Mouse (Mus musculus) liver, embryonic 12.5 days (tissue): ENCODE data around the gene Cavin3. TPM values are rescaled to one million over a fixed set of nuclear protein-coding genes. Genes with fewer than 3 reads are reported as not detected.

Experiments used
- ATAC-seq: fragments of 200-750 bp; cut with Nextera tagmentation; 2 replicates; pipeline ENCODE4 v1.8.0; 2017; ENCODE audit warnings: moderate number of reproducible peaks, mild to moderate bottlenecking, moderate library complexity
- H3K27ac ChIP-seq: fragments of 300-500 bp; sonication (generic); 2 replicates; pipeline ENCODE4 v1.5.1; 2016; ENCODE audit warnings: mild to moderate bottlenecking
- H3K27me3 ChIP-seq: fragments of 300-500 bp; sonication (generic); replicated peaks from 2 replicates; pipeline ENCODE4 v1.6.1; 2016; ENCODE audit warnings: mild to moderate bottlenecking, moderate library complexity
- H3K36me3 ChIP-seq: fragments of 300-500 bp; sonication (generic); 2 replicates; pipeline ENCODE4 v1.6.1; 2016; ENCODE audit warnings: mild to moderate bottlenecking, moderate library complexity
- H3K4me1 ChIP-seq: fragments of 300-500 bp; sonication (generic); 2 replicates; pipeline ENCODE4 v1.6.1; 2016
- H3K4me2 ChIP-seq: fragments of 300-500 bp; sonication (generic); 2 replicates; pipeline ENCODE4 v1.6.1; 2016; ENCODE audit warnings: mild to moderate bottlenecking, moderate library complexity
- H3K4me3 ChIP-seq: fragments of 300-500 bp; sonication (generic); 2 replicates; pipeline ENCODE4 v1.5.1; 2016; ENCODE audit warnings: mild to moderate bottlenecking, moderate library complexity
- H3K9ac ChIP-seq: fragments of 300-500 bp; sonication (generic); 2 replicates; pipeline ENCODE4 v1.6.1; 2016; ENCODE audit warnings: mild to moderate bottlenecking, moderate library complexity
- H3K9me3 ChIP-seq: fragments of 300-500 bp; sonication (generic); replicated peaks from 2 replicates; pipeline ENCODE4 v1.6.1; 2016; ENCODE audit warnings: mild to moderate bottlenecking, moderate library complexity
- WGBS: fragments of 180-500 bp; shearing (Covaris S2); methylation state at CpG from one replicate; pipeline ENCODE4 v1.1.7; 2016; ENCODE audit not compliant: insufficient replicate concordance; 5-methylcytosine and 5-hydroxymethylcytosine counted together
- polyA plus RNA-seq: library from polyadenylated mRNA; unstranded; fragments of >200 nt; fragmentation: Nextera tagmentation; extraction: Ambion mirVana; gene quantifications from 2 replicates; pipeline ENCODE4 v1.2.1, GENCODE M21; 2016

The Cavin3 gene
- polyA plus RNA-seq, 1 experiment from 2014 or later: 8.3 TPM

DNA sequence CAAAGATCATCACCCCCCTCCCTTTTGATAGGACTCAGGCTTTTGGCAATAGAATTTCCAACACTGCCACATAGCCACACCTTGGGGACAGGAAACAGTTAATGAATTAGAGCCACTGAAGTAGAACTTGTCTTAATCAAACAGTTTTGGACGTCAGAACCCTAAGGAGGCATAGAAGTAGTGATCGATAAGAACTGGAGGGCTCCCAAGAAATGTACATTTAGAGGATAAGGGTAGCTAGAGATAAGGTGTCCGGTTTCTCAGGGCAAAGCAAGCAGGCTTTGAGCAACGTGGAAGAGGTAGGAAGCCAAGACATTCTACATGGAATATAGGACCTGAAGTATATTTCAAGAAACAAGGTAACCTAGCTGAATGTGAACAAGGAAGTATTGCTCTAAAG is 40.7 kb downstream of the Cavin3 start:
- Histone ChIP-seq H3K27me3 (no peaks in the 10 kb centered on the region), H3K9ac (no peak overlapping the region), H3K27ac (no peak overlapping the region), H3K36me3 (no peaks in the 10 kb centered on the region), H3K4me1 (no peaks in the 10 kb centered on the region), H3K4me3 (no peak overlapping the region), H3K9me3 (no peaks in the 10 kb centered on the region), H3K4me2 (no peak overlapping the region)
- ATAC-seq: no peak
- WGBS: 33% methylated on average over 4 of the region's 4 CpGs

DNA sequence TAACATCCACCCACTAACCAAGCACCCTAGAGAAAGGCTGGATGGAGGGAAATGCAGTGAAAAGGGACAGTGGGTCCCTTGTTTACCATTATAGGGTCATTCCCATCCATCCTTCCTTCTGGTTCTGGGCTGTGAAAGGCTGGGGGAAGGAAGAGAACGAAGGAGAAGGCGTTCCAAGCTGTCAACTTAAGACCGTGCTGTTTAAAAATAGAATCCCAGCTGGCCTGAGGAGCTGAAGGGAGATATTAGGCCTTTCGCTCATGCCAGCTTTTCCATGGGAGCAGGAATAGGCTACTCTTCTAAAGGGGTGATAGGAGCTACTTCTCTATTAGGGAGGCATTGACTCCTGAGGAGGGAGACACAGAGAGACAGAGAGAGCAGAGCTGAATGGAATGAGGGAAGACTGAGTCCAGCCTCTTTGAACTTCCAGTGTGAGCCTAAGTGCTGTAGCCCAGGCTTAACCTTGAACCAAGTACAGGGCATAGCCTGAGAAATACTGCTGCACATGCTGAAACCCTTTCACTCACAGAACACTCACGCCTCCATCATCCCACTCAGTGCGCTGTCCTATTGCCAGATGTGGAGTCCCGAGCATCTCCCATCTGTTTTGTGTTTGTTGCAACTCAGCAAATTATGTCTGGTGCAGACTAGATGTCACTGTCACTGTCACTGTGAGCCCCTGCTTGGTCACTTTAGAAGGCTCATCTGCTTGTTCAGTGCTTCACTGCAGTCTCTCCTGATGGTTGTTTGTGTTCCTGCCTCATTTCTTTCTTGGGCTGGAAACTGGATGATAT is 43.9 kb downstream of the Cavin3 start:
- Histone ChIP-seq H3K36me3 (no peaks in the 10 kb centered on the region), H3K4me3 (no peak overlapping the region), H3K27me3 (0 out of 2 replicates have a peak, but pooled peaks cover 5% of the 10 kb centered on the region), H3K4me2 (no peak overlapping the region), H3K9me3 (no peaks in the 10 kb centered on the region), H3K4me1 (no peaks in the 10 kb centered on the region), H3K9ac (no peak overlapping the region), H3K27ac (no peak overlapping the region)
- ATAC-seq: no peak
- WGBS: 66% methylated on average over 7 of the region's 7 CpGs

DNA sequence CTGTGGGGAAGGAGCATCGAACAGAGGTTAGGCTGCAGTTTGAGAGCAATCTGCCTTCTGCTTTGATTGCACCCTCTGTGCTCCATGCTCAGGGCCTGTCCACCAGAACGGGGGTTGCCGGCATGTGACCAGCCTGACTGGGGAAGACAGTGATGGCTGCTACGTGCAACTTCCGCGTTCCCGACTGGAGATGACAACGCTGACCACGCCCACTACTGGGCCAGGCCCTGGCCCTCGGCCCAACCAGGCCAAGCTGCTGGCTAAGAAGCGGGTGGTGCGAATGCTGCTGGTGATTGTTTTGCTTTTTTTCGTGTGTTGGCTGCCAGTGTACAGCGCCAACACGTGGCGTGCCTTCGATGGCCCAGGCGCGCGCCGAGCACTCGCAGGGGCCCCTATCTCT is 47.3 kb downstream of the Cavin3 start:
- Histone ChIP-seq H3K4me3 (no peak overlapping the region), H3K36me3 (no peaks in the 10 kb centered on the region), H3K27me3 (0 out of 2 replicates have a peak, but pooled peaks cover 8% of the 10 kb centered on the region), H3K4me2 (no peak overlapping the region), H3K9ac (no peak overlapping the region), H3K9me3 (no peaks in the 10 kb centered on the region), H3K4me1 (no peaks in the 10 kb centered on the region), H3K27ac (no peak overlapping the region)
- WGBS: 66% methylated on average over 22 of the region's 22 CpGs
- no peak; the same call in 1 of the 2 replicates for ATAC-seq

- no peak for ATAC-seq
- Histone ChIP-seq H3K27ac (no peak overlapping the region), H3K27me3 (0 out of 2 replicates have a peak, but pooled peaks cover 10% of the 10 kb centered on the region), H3K4me1 (no peaks in the 10 kb centered on the region), H3K36me3 (no peaks in the 10 kb centered on the region), H3K9me3 (no peaks in the 10 kb centered on the region), H3K9ac (no peak overlapping the region), H3K4me3 (no peak overlapping the region), H3K4me2 (no peak overlapping the region)
- 70% methylated on average over 17 of the region's 17 CpGs for WGBS
These were observed 48.2 kb downstream of the Cavin3 start for GRCm38 (mm10) chr7:105433859-105434258.

GRCm38 (mm10) chr7:105432058-105432457 is 50.0 kb downstream of the Cavin3 start:
- 18% methylated on average over 1 of the region's 1 CpGs for WGBS
- H3K27ac ChIP-seq: no peak overlapping the region
- H3K27me3 ChIP-seq: peaks cover 25% of the 10 kb centered on the region
- H3K4me3 ChIP-seq: no peak overlapping the region
- no peak for ATAC-seq
- no peaks in the 10 kb centered on the region for H3K9me3 ChIP-seq
- no peak overlapping the region for H3K4me2 ChIP-seq
- no peaks in the 10 kb centered on the region for H3K4me1 ChIP-seq
- H3K9ac ChIP-seq: no peak overlapping the region
- H3K36me3 ChIP-seq: no peaks in the 10 kb centered on the region

Other genes with a start within 250 kb of the Cavin3 start
- not detected in 2 replicates for gene Olfr688, start 194.2 kb downstream of the Cavin3 start, polyA plus RNA-seq
- not detected in 2 replicates for gene Olfr689, start 171.1 kb downstream of the Cavin3 start, polyA plus RNA-seq
- not detected in 2 replicates for gene Olfr690, start 148.2 kb downstream of the Cavin3 start, polyA plus RNA-seq
- 0.05 TPM in 1 of 2 replicates, not detected in the other for gene Olfr691, start 140.0 kb downstream of the Cavin3 start, polyA plus RNA-seq
- not detected in 2 replicates for gene Olfr692, start 114.1 kb downstream of the Cavin3 start, polyA plus RNA-seq
- not detected in 2 replicates for gene Gm5901, start 107.3 kb downstream of the Cavin3 start, polyA plus RNA-seq
- gene Fam160a2, start 82.2 kb downstream of the Cavin3 start, polyA plus RNA-seq: 15.9 and 16.9 TPM in 2 replicates
- not detected in 2 replicates for gene Cnga4, start 77.7 kb downstream of the Cavin3 start, polyA plus RNA-seq
- gene Cckbr, start 56.6 kb downstream of the Cavin3 start, polyA plus RNA-seq: not detected in 2 replicates
- gene Smpd1, start 72.1 kb upstream of the Cavin3 start, polyA plus RNA-seq: 27.6 and 28.7 TPM in 2 replicates
- 6.3 and 6.7 TPM in 2 replicates for gene Apbb1, start 99.4 kb upstream of the Cavin3 start, polyA plus RNA-seq
- 81.9 and 84.3 TPM in 2 replicates for gene Hpx, start 117.8 kb upstream of the Cavin3 start, polyA plus RNA-seq
- 7.7 and 8.0 TPM in 2 replicates for gene Trim3, start 151.3 kb upstream of the Cavin3 start, polyA plus RNA-seq
- gene Timm10b, start 157.8 kb upstream of the Cavin3 start, polyA plus RNA-seq: 159 and 163 TPM in 2 replicates
- 24.5 and 26.8 TPM in 2 replicates for gene Arfip2, start 158.1 kb upstream of the Cavin3 start, polyA plus RNA-seq
- gene Gm45799, start 158.3 kb upstream of the Cavin3 start, polyA plus RNA-seq: 10.2 and 13.2 TPM in 2 replicates
- gene Dnhd1, start 168.5 kb upstream of the Cavin3 start, polyA plus RNA-seq: 0.24 and 0.47 TPM in 2 replicates